Mouse (Mus musculus) ES-Bruce4 (cell line): ENCODE results near the gene Taco1.

Experiments used
- CTCF ChIP-seq: IDR thresholded peaks from one replicate; pipeline ENCODE4 v1.8.1; 2011; ENCODE audit warnings: low read depth, low read length
- POLR2A ChIP-seq: IDR thresholded peaks from one replicate; pipeline ENCODE4 v1.8.1; 2011; ENCODE audit warnings: low read length; ENCODE audit not compliant: insufficient read depth

- TF ChIP-seq CTCF: no peak
- no peak for TF ChIP-seq POLR2A
These were observed 38.3 kb upstream of the Taco1 start for GRCm38 (mm10) chr11:106027607-106028006.
